In the genomic region with DNA sequence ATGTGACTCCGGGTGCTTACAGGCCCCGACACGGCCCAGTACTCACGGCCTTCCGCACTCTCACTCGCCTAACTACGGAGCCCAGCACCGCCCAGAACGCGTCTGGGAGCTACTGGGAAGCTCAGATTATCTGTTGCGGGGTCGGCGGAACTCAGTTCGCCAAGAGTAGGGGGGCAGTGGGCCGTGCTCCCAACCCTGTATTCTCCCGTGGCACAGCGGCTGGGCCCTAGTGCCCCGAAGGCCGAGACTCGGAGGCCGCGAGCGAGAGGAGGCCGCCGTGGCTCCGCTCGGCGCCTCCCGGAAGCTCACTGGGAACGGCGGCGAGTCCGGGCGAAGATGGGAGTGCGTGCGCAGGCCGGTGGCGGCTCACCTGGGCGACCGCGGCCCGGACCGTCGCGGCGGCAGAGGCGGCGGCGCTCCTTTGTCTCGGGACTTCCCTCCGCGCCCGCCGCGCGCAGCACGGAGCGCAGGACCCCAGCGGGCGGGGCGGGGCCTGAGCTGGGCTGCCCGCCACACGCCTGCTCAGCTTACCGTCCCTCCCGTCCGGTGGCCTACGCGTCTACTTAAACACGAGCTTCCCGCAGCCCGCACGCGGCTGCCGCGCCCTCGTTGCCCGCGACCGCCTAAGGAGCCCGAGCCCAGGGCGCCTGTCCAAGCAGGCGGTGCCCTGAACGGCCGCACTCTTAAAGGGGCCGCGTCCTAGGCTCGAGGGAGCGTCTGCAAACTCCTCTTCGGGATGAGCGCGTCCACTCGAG, we compare ENCODE assay signal across 8 mouse cellular contexts. TPM values are rescaled to one million over a fixed set of nuclear protein-coding genes. Genes with fewer than 3 reads are reported as not detected.
DNase-seq lines count a peak whose midpoint lies in the region; ATAC-seq and TF ChIP-seq lines count a peak whose summit lies in the region.

No protein-coding gene starts in this region.

- TF ChIP-seq POLR2A in heart, adult 2 months (IDR thresholded peaks at IDR 0.05; ENCODE audit: insufficient read depth, low read depth, low read length) = peak; percentile 37; the same call in 1 of the 2 replicates

- H3K36me3 ChIP-seq in heart, adult 2 months (ENCODE audit: control insufficient read depth, insufficient read depth, low read length) = no peaks in the 10 kb centered on the region; the same call in 1 of the 2 replicates
- H3K36me3 ChIP-seq in intestine, embryonic 16.5 days (ENCODE audit: control insufficient read depth, insufficient read depth, low read length) = peaks cover 6% of the 10 kb centered on the region
- peaks cover 39% of the 10 kb centered on the region for H3K36me3 ChIP-seq in limb, embryonic 10.5 days
- H3K36me3 ChIP-seq in midbrain, embryonic 10.5 days = peaks cover 39% of the 10 kb centered on the region

- ATAC-seq in intestine, embryonic 16.5 days = peak; percentile 92

- intact Hi-C loops in heart, adult 2 months (cut with DNase I) = loop anchor here (2.0 to 5.0 kb wide), 5 partner anchors 88 to 336 kb away; a partner anchor contains a TSS

- no peaks in the 10 kb centered on the region for H3K9me3 ChIP-seq in intestine, embryonic 16.5 days (ENCODE audit: control insufficient read depth, low read length)
- no peaks in the 10 kb centered on the region for H3K9me3 ChIP-seq in limb, embryonic 10.5 days (replicated peaks)
- no peaks in the 10 kb centered on the region for H3K9me3 ChIP-seq in midbrain, embryonic 10.5 days (replicated peaks)

- peaks cover 6% of the 10 kb centered on the region for H3K79me2 ChIP-seq in heart, adult 2 months (replicated peaks; ENCODE audit: control insufficient read depth, insufficient read depth, low read length)

- H3K9ac ChIP-seq in heart, adult 2 months (ENCODE audit: low read depth, low read length) = peak overlapping the region; percentile 86
- peak overlapping the region; percentile 100 for H3K9ac ChIP-seq in intestine, embryonic 16.5 days (ENCODE audit: low read depth, low read length)

- no peak for TF ChIP-seq CTCF in heart, adult 2 months (IDR thresholded peaks at IDR 0.05)

- peak; percentile 95 for DNase-seq in heart, adult 2 months
- no peak for DNase-seq in heart, adult 11 months
- DNase-seq in cerebellum, postnatal 25 days = peak; percentile 91 to 98
- peak; percentile 88 to 89 for DNase-seq in gastrocnemius, adult 8-10 months (ENCODE audit: low spot score in 2 of 2)
- peak; percentile 90 for DNase-seq in limb, embryonic 10.5 days (ENCODE audit: low spot score)
- peak; percentile 92 for DNase-seq in midbrain, embryonic 10.5 days (ENCODE audit: low spot score)
- DNase-seq in skeletal muscle tissue, adult 2 months (ENCODE audit: low read depth, low spot score) = peak; percentile 88

- peak overlapping the region; percentile 97 for H3K4me2 ChIP-seq in intestine, embryonic 16.5 days (ENCODE audit: low read depth, low read length)

- 0 out of 2 replicates have a peak, but pooled peaks have one; percentile 63 for TF ChIP-seq EP300 in heart, adult 2 months (IDR thresholded peaks at IDR 0.05; ENCODE audit: insufficient read depth, low read depth, low read length)

- peak overlapping the region; percentile 88 for H3K4me3 ChIP-seq in heart, adult 2 months
- H3K4me3 ChIP-seq in intestine, embryonic 16.5 days (ENCODE audit: low read length) = peak overlapping the region; percentile 96
- H3K4me3 ChIP-seq in limb, embryonic 10.5 days = peak overlapping the region; percentile 99
- peak overlapping the region; percentile 99 for H3K4me3 ChIP-seq in midbrain, embryonic 10.5 days

- peaks cover 20% of the 10 kb centered on the region for H3K4me1 ChIP-seq in heart, adult 2 months (ENCODE audit: control insufficient read depth, insufficient read depth, low read length)
- peaks cover 20% of the 10 kb centered on the region for H3K4me1 ChIP-seq in intestine, embryonic 16.5 days (ENCODE audit: control insufficient read depth, insufficient read depth, low read length)
- H3K4me1 ChIP-seq in limb, embryonic 10.5 days = peaks cover 29% of the 10 kb centered on the region
- H3K4me1 ChIP-seq in midbrain, embryonic 10.5 days = peaks cover 41% of the 10 kb centered on the region

- H3K27me3 ChIP-seq in heart, adult 2 months (ENCODE audit: control insufficient read depth, insufficient read depth, low read length) = no peaks in the 10 kb centered on the region
- no peaks in the 10 kb centered on the region for H3K27me3 ChIP-seq in intestine, embryonic 16.5 days (replicated peaks; ENCODE audit: control insufficient read depth, insufficient read depth, low read length)
- H3K27me3 ChIP-seq in limb, embryonic 10.5 days (ENCODE audit: low read depth, poor library complexity, severe bottlenecking) = no peaks in the 10 kb centered on the region
- no peaks in the 10 kb centered on the region for H3K27me3 ChIP-seq in midbrain, embryonic 10.5 days (ENCODE audit: low read depth, poor library complexity, severe bottlenecking)

- peak overlapping the region; percentile 100 for H3K27ac ChIP-seq in heart, adult 2 months
- H3K27ac ChIP-seq in intestine, embryonic 16.5 days (ENCODE audit: low read length) = peak overlapping the region; percentile 99
- H3K27ac ChIP-seq in limb, embryonic 10.5 days = peak overlapping the region; percentile 100
- H3K27ac ChIP-seq in midbrain, embryonic 10.5 days (replicated peaks) = peak overlapping the region; percentile 99

- WGBS in heart, adult 2 months = under 1% methylated on average over 89 of the region's 92 CpGs
- WGBS in intestine, embryonic 16.5 days = under 1% methylated on average over 91 of the region's 92 CpGs
- under 1% methylated on average over 92 of the region's 92 CpGs for WGBS in limb, embryonic 10.5 days
- whole genome bisulfite sequencing in midbrain, embryonic 10.5 days = under 1% methylated on average over 92 of the region's 92 CpGs

RNA-seq across cellular contexts. Expression of a gene that starts 1.3 kb away (rescaled TPM):
- 10 to 100 TPM; 88.3 to 90.3 TPM for total RNA-seq in heart, adult 2 months (2021)
- polyA plus RNA-seq in heart, adult 2 months (2012; rRNA removed) = 69.7 and 94.6 TPM in 2 replicates
- total RNA-seq in gastrocnemius, adult 8-10 months (2022) = 10 to 100 TPM; 57.0 to 66.7 (median 58.0) TPM
- polyA plus RNA-seq in intestine, embryonic 16.5 days (2015; fragmentation: Nextera tagmentation; extraction: Ambion mirVana) = 430 and 478 TPM in 2 replicates
- 974 and 998 TPM in 2 replicates for polyA plus RNA-seq in limb, embryonic 10.5 days (2016; fragmentation: Nextera tagmentation; extraction: Ambion mirVana)
- polyA plus RNA-seq in midbrain, embryonic 10.5 days (2016; fragmentation: Nextera tagmentation; extraction: Ambion mirVana) = 879 and 915 TPM in 2 replicates

RNA-seq across cellular contexts. Expression of a gene that starts 17.0 kb away (rescaled TPM):
- under 1 TPM; 0.32 to 0.39 TPM for total RNA-seq in heart, adult 2 months (2021)
- 0.79 and 1.5 TPM in 2 replicates for polyA plus RNA-seq in heart, adult 2 months (2012; rRNA removed)
- not detected for total RNA-seq in gastrocnemius, adult 8-10 months (2022)
- 2.5 and 4.0 TPM in 2 replicates for polyA plus RNA-seq in intestine, embryonic 16.5 days (2015; fragmentation: Nextera tagmentation; extraction: Ambion mirVana)
- 0.49 and 0.93 TPM in 2 replicates for polyA plus RNA-seq in limb, embryonic 10.5 days (2016; fragmentation: Nextera tagmentation; extraction: Ambion mirVana)
- polyA plus RNA-seq in midbrain, embryonic 10.5 days (2016; fragmentation: Nextera tagmentation; extraction: Ambion mirVana) = 2.3 and 2.4 TPM in 2 replicates

RNA-seq across cellular contexts. Expression of a gene that starts 25.1 kb away (rescaled TPM):
- total RNA-seq in heart, adult 2 months (2021) = under 1 TPM; 0.21 to 0.36 TPM
- polyA plus RNA-seq in heart, adult 2 months (2012; rRNA removed) = 0.14 and 0.35 TPM in 2 replicates
- under 1 TPM; 0.27 to 0.56 (median 0.33) TPM for total RNA-seq in gastrocnemius, adult 8-10 months (2022)
- polyA plus RNA-seq in intestine, embryonic 16.5 days (2015; fragmentation: Nextera tagmentation; extraction: Ambion mirVana) = 0.39 and 0.62 TPM in 2 replicates
- polyA plus RNA-seq in limb, embryonic 10.5 days (2016; fragmentation: Nextera tagmentation; extraction: Ambion mirVana) = not detected in 2 replicates
- not detected in 2 replicates for polyA plus RNA-seq in midbrain, embryonic 10.5 days (2016; fragmentation: Nextera tagmentation; extraction: Ambion mirVana)

RNA-seq across cellular contexts. Expression of a gene that starts 33.2 kb away (rescaled TPM):
- total RNA-seq in heart, adult 2 months (2021) = 1 to 10 TPM; 6.9 to 8.2 TPM
- 7.1 TPM in 2 replicates for polyA plus RNA-seq in heart, adult 2 months (2012; rRNA removed)
- total RNA-seq in gastrocnemius, adult 8-10 months (2022) = 10 to 100 TPM; 14.2 to 19.1 (median 15.6) TPM
- 33.1 and 37.0 TPM in 2 replicates for polyA plus RNA-seq in intestine, embryonic 16.5 days (2015; fragmentation: Nextera tagmentation; extraction: Ambion mirVana)
- polyA plus RNA-seq in limb, embryonic 10.5 days (2016; fragmentation: Nextera tagmentation; extraction: Ambion mirVana) = 74.6 and 76.6 TPM in 2 replicates
- 74.6 and 80.4 TPM in 2 replicates for polyA plus RNA-seq in midbrain, embryonic 10.5 days (2016; fragmentation: Nextera tagmentation; extraction: Ambion mirVana)

RNA-seq across cellular contexts. Expression of a gene that starts 33.2 kb away (rescaled TPM):
- total RNA-seq in heart, adult 2 months (2021) = 10 to 100 TPM; 13.6 to 16.1 TPM
- 18.0 and 19.5 TPM in 2 replicates for polyA plus RNA-seq in heart, adult 2 months (2012; rRNA removed)
- total RNA-seq in gastrocnemius, adult 8-10 months (2022) = 10 to 100 TPM; 12.8 to 17.2 (median 14.8) TPM
- polyA plus RNA-seq in intestine, embryonic 16.5 days (2015; fragmentation: Nextera tagmentation; extraction: Ambion mirVana) = 40.6 and 45.8 TPM in 2 replicates
- 34.6 and 35.0 TPM in 2 replicates for polyA plus RNA-seq in limb, embryonic 10.5 days (2016; fragmentation: Nextera tagmentation; extraction: Ambion mirVana)
- polyA plus RNA-seq in midbrain, embryonic 10.5 days (2016; fragmentation: Nextera tagmentation; extraction: Ambion mirVana) = 67.0 and 75.3 TPM in 2 replicates
